Mouse (Mus musculus) T-helper 1 cell (primary cell): ENCODE measurements around the gene Cux2.

Experiments
- in situ Hi-C: fragments of 300-600 bp; cut with MboI, MseI; formaldehyde crosslinking; loops from one replicate; pipeline ENCODE4 v1.15.1; 2025; ENCODE audit warnings: high pct_unique_total_duplicates

Cux2 gene

DNA sequence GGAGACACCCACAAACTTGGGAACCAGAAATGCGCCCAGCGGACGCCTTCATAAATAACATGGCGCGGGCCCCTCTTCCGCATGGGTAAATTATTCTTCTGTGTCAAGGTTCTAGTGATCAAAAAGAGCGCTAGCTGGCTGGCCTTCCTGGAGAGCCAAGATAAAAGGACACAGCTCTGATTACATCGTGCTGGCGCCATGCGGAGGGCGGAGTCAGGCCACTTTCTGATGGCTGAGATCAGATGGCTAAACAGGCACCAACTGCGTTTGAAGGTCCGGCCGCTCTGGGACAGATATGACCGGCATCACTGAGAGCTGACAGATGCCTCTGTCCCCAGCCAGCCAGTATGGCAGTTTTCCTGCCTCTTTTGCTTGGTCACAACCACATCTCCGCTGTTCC, 83.0 kb downstream of the Cux2 start:
- in situ Hi-C loops = no loop called here

DNA sequence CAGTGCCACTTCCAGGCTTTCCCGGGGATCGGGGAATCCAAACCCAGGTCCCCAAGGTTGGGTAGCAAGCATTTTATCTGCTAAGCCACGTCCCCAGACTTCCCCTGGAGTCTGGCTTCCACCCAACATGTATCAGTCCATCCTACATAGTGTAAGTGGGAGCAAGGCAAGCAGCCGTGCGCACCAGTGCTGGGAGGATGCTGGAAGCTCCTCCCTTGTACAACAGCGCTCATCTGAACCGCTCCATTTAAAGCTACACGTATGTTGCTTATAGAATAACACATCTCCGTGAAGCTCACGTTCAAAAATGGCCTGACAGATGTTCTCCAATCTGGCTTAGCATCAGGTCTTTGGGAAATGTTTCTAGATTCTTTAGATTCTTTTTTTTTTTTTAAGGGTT, 86.9 kb downstream of the Cux2 start:
- in situ Hi-C loops = no loop called here

GRCm38 (mm10) chr5:121962359-121962758, 87.5 kb downstream of the Cux2 start:
- in situ Hi-C loops = no loop called here

DNA sequence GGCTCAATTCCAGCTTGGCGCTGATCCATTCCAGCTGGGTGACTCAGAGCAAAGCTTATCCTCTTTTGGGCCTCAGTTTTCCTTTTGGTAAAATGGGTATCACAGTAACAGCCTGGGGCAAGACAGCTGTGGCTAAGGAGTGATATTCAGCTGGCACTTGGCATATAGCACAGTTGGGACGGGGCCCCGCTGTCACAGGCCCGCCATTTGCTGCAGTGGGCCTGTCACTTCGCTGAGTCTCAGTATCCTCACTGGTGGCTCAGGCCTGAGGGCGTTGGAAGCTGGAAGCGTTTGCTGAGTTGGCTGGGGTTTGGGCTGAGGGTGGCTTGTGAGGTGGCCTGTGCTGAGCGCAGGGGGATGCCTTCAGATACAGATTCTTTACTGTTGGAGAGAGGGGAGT, 88.6 kb downstream of the Cux2 start:
- in situ Hi-C loops = no loop called here

- in situ Hi-C loops = no loop called here
Observed at GRCm38 (mm10) chr5:121959688-121960087, 90.2 kb downstream of the Cux2 start.

- in situ Hi-C loops = no loop called here
Observed at GRCm38 (mm10) chr5:121958551-121958950, 91.4 kb downstream of the Cux2 start.

- in situ Hi-C loops = no loop called here
Observed at GRCm38 (mm10) chr5:121955806-121956205, 94.1 kb downstream of the Cux2 start.

- in situ Hi-C loops = no loop called here
Observed at GRCm38 (mm10) chr5:121950175-121950574, 99.7 kb downstream of the Cux2 start.

- in situ Hi-C loops = loop anchor here (5.0 kb wide), 1 partner anchor 113 kb away; no protein-coding TSS in a partner anchor
Observed at GRCm38 (mm10) chr5:121949050-121949443, 100.9 kb downstream of the Cux2 start.

- in situ Hi-C loops = loop anchor here (5.0 kb wide), 1 partner anchor 114 kb away; no protein-coding TSS in a partner anchor
Observed at GRCm38 (mm10) chr5:121948302-121949049, 101.4 kb downstream of the Cux2 start.

- in situ Hi-C loops = loop anchor here (5.0 kb wide), 1 partner anchor 116 kb away; no protein-coding TSS in a partner anchor
Observed at GRCm38 (mm10) chr5:121946657-121947245, 103.2 kb downstream of the Cux2 start.

DNA sequence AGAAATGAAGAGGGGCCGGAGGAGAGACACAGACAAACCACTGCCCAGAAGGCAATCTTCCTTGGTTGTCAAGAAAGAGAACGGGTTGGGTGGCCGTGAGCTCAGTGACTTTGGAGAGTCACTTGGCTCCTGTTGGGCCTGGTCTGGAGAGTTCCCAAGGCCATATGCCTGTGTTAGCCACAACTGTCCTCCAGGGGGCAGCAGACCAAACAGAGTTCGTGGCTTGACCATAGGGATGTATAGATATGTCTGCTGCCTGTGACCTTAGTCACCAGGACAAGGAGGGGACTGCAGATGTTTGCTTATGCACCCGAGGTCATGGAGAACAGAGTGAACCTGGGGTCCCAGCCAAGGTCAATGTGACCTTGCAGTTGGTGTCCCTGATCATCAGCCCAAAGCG, 104.1 kb downstream of the Cux2 start:
- in situ Hi-C loops = loop anchor here (5.0 kb wide), 1 partner anchor 116 kb away; no protein-coding TSS in a partner anchor

DNA sequence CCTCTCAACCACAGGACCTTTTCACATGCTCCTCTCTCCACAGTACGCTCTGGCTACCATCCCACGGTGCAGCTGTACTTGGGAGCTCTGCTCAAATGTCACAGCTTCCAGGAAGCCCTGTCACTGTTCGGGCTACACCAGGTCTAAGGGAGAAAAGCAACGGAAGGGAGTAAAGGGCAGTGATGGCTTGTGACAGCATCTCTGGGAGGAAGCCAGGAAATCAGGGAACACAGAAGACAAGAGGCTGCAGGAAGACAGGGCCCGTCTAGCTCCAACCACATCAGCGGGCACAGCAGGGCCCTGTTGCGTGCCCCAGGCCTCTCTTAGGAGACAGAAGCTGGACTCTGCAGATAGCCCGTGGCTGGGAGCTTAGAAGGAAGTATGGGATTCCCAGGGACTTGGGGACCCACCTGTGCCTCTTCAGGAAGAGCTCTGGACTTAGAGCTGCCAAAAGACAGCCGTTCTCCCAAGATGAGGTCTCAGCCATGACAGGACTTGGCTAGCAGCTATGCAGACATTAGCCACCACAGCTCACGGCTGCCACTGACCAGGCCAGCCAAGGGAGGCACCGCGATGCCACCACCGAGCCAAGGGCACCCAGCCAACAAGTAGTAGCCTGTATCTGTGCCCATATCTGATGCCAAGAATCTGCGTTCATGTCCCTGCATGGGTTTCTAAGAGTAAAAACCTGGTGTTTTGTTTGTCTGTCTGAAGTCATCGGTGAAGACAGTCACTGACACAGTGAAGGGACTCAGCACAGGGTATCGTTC, 105.7 kb downstream of the Cux2 start:
- in situ Hi-C loops = no loop called here

- in situ Hi-C loops = no loop called here
Observed at GRCm38 (mm10) chr5:121943472-121943871, 106.4 kb downstream of the Cux2 start.

- in situ Hi-C loops = no loop called here
Observed at GRCm38 (mm10) chr5:121938065-121938849, 111.6 kb downstream of the Cux2 start.

GRCm38 (mm10) chr5:121930261-121930660, 119.6 kb downstream of the Cux2 start:
- in situ Hi-C loops = no loop called here

- in situ Hi-C loops = no loop called here
Observed at GRCm38 (mm10) chr5:121928362-121929000, 121.4 kb downstream of the Cux2 start.

- in situ Hi-C loops = no loop called here
Observed at GRCm38 (mm10) chr5:121926543-121926814, 123.4 kb downstream of the Cux2 start.

- in situ Hi-C loops = no loop called here
Observed at GRCm38 (mm10) chr5:121925751-121926542, 124.0 kb downstream of the Cux2 start.

DNA sequence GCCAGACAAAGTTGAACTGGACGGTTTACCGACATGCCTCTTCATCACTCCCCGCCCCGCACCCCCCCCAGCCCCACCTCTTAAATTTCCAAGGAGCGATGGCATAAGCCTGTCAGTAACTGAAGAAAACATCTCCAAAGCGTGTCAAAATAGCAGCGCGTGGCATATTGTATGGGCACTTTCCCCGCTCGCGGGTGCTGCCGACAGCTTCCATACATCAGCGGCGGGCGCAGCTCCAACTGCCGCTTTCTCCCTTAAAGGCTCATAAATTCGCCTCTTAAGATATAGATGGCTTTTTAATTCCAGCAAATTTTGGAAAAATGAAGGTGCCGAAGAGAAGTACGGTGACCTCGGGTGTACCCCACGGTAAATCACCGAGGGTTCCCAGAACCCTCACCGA, 124.6 kb downstream of the Cux2 start:
- in situ Hi-C loops = no loop called here

DNA sequence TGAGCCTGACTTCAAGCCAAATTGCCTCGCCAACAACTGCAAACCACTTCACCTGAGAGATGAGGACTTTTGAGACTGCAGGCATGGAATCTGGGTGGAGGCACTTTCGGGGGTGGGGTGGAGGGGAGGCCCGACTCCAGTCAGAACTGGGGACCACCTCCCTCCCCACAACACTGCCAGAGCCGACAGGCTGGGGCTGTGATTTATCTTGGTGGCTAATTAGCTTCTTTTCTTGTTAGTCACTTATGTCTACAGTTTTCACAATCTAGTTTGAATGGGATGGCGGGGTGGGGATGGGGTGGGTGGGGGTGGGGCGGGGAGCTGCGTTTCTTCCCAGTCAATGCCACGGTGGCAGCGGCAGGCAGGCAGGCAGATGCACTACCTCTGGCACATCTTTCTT, 125.5 kb downstream of the Cux2 start:
- in situ Hi-C loops = no loop called here
